Mouse (Mus musculus) thymus, adult 2 months (tissue): ENCODE results near the gene Parg.

Experiments
- CTCF ChIP-seq: fragments of 200-500 bp; IDR thresholded peaks from 2 replicates; pipeline ENCODE4 v1.5.1; 2012; ENCODE audit warnings: mild to moderate bottlenecking, control low read depth, low read length, moderate library complexity, borderline replicate concordance; ENCODE audit not compliant: control insufficient read depth, poor library complexity, insufficient read depth; ENCODE audit errors: extremely low read depth
- POLR2A ChIP-seq: fragments of 200-500 bp; IDR thresholded peaks from 2 replicates; pipeline ENCODE4 v1.6.1; 2012; ENCODE audit warnings: mild to moderate bottlenecking, low read length, control low read depth, moderate library complexity; ENCODE audit not compliant: control insufficient read depth, poor library complexity, insufficient read depth; ENCODE audit errors: extremely low read depth

DNA sequence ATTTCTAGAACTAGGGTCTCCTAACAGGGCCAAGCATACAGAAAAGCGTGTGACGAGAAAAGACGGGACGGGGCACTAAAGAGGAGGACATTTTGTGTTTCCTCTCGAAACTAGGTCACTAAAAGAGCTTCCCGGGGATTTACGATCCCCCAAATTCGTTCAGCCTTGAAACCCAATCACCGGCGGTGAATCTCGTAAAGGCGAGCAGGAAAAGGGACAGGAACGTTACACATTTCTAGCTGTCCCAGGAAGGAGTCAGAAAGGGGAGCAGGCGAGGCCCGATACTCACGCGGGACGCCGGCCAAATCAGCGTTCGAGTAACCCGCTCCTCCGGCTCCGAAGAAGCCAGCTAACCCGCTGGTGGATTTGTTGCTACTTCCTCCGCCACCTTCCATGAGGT is 395 bp upstream of the Parg start:
- TF ChIP-seq CTCF, result no peak
- no peak for TF ChIP-seq POLR2A
